Mouse (Mus musculus): Measurements from ENCODE around the gene Slc4a4. TPM values are rescaled to one million over a fixed set of nuclear protein-coding genes. Genes with fewer than 3 reads are reported as not detected.

Gene Slc4a4
- polyA plus RNA-seq, 1 experiment from 2014 or later = 26.1 TPM

GRCm38 (mm10) chr5:88925576-88925975 is 39.0 kb downstream of the Slc4a4 start:
- Histone ChIP-seq H3K4me2 (ENCODE audit: low read length) (no peak overlapping the region), H3K36me3 (ENCODE audit: insufficient read depth, low read length) (no peaks in the 10 kb centered on the region), H3K27me3 (ENCODE audit: insufficient read depth, low read length) (no peaks in the 10 kb centered on the region), H3K27ac (no peak overlapping the region), H3K9me3 (replicated peaks; ENCODE audit: low read length) (no peaks in the 10 kb centered on the region), H3K4me3 (replicated peaks; ENCODE audit: low read depth, low read length) (no peak overlapping the region), H3K4me1 (replicated peaks; ENCODE audit: insufficient read depth, low read length) (peaks cover 7% of the 10 kb centered on the region), H3K9ac (ENCODE audit: low read depth, low read length) (no peak overlapping the region)
- DNase-seq (ENCODE audit: low spot score) (no peak), ATAC-seq (replicated peaks; ENCODE audit: low FRiP score, low read depth) (no peak)
- TF ChIP-seq CTCF (IDR thresholded peaks at IDR 0.05; ENCODE audit: low read depth) = no peak
- 93% methylated on average over 5 of the region's 5 CpGs for WGBS

DNA sequence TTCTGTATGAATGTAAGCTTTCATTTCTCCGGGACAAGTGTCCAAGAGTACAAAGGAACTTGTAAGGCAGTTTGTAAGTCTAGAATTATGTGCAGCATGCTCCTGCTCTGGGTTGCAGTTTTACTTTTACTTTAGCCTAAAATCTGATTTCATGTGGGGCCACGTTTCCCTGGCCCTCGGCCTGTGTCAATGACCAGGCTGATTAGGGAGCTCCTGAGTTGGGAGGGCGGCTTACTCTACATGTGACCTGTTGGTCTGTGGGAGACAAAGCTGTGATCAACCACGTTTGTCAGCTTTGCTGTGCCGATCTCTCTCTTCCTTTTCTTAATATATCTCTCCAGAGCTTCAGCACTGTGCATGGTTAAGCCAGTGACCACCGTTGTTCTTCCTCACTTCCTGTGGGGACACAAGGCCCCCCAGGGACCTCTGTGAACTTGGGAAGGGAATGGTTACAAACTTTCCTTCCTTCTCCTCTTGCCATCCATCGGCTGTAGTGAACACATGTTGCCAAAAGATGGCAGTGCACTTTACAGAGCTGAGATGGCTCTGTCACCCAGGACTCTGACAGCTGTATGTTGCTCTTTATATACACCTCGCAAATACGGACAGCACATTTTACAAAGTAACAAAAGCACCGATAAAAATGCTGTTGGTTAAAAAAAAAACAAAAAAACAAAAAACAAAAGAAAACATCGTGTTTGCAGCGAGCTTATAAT is 41.7 kb downstream of the Slc4a4 start:
- peak; percentile 72 for DNase-seq (ENCODE audit: low spot score)
- no peak for ATAC-seq (replicated peaks; ENCODE audit: low FRiP score, low read depth)
- H3K27ac ChIP-seq = no peak overlapping the region
- no peaks in the 10 kb centered on the region for H3K36me3 ChIP-seq (ENCODE audit: insufficient read depth, low read length)
- H3K4me3 ChIP-seq (replicated peaks; ENCODE audit: low read depth, low read length) = no peak overlapping the region
- no peaks in the 10 kb centered on the region for H3K27me3 ChIP-seq (ENCODE audit: insufficient read depth, low read length)
- no peak overlapping the region for H3K4me2 ChIP-seq (ENCODE audit: low read length)
- peak; percentile 77 for TF ChIP-seq CTCF (IDR thresholded peaks at IDR 0.05; ENCODE audit: low read depth)
- H3K9ac ChIP-seq (ENCODE audit: low read depth, low read length) = no peak overlapping the region
- H3K9me3 ChIP-seq (replicated peaks; ENCODE audit: low read length) = no peaks in the 10 kb centered on the region
- 33% methylated on average over 13 of the region's 13 CpGs for WGBS
- H3K4me1 ChIP-seq (replicated peaks; ENCODE audit: insufficient read depth, low read length) = peaks cover 12% of the 10 kb centered on the region

DNA sequence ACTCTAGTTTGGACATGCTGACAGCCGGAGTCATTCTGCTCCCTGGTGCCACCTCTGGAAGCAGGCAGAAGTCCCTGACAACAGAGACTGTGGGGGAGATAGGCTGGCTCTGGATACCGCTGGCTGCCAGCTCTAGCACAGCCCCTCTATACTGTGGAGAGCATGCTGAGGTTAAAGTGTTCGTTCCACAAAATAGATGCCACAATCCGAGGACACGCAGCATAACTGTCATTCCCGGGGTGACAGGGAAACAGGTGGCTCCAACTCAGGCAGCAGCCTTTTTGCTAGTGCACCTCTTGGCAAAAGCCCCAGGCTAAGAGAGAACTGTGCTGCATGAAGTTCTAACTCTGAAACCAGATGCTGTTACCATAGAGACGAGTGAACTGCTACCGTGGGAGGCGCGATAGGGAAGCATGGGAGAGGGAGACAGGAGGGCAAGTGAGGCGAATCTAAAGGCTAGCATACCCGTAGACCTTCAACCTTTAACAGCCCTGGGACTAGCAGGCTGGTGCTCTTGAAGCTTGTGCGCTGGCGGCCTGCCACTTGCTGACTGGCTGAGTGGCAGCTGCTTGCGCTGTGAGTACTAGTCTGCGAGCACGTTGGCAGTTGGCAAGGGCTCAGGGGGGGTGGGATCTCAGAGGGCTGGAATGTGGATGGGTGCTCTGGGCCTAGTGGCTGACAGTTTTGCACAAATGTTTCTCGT is 42.9 kb downstream of the Slc4a4 start:
- TF ChIP-seq CTCF (IDR thresholded peaks at IDR 0.05; ENCODE audit: low read depth) = peak; percentile 39; the same call in 1 of the 2 replicates
- no peak overlapping the region for H3K4me3 ChIP-seq (replicated peaks; ENCODE audit: low read depth, low read length)
- H3K9me3 ChIP-seq (replicated peaks; ENCODE audit: low read length) = no peaks in the 10 kb centered on the region
- DNase-seq (ENCODE audit: low spot score) (peak; percentile 87), ATAC-seq (replicated peaks; ENCODE audit: low FRiP score, low read depth) (peak; percentile 82)
- 16% methylated on average over 18 of the region's 18 CpGs for WGBS
- peaks cover 12% of the 10 kb centered on the region for H3K4me1 ChIP-seq (replicated peaks; ENCODE audit: insufficient read depth, low read length)
- no peaks in the 10 kb centered on the region for H3K27me3 ChIP-seq (ENCODE audit: insufficient read depth, low read length)
- H3K27ac ChIP-seq = 0 out of 2 replicates have a peak overlapping the region, but pooled peaks have one; percentile 50
- no peaks in the 10 kb centered on the region for H3K36me3 ChIP-seq (ENCODE audit: insufficient read depth, low read length)
- H3K9ac ChIP-seq (ENCODE audit: low read depth, low read length) = no peak overlapping the region
- peak overlapping the region; percentile 26 for H3K4me2 ChIP-seq (ENCODE audit: low read length)

DNA sequence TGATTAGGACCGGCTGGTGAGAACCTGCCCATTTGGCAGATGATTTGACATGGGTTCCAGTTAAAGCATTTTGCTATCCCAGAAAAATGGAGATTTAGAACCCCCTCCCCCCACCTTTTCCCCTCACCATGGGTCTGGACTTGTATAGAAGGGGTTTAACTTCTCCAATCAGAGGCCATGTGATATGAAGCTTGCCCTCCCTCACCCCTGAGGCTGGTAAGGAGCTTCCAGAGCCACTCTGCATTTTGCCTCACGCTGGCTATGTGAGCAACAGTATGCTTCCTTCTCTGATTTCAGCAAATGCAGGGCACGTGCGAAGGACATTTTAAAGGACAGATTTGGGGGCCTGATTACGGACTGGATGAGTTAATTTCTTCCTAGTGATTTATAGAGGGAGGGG is 43.5 kb downstream of the Slc4a4 start:
- H3K9me3 ChIP-seq (replicated peaks; ENCODE audit: low read length) = no peaks in the 10 kb centered on the region
- WGBS = 45% methylated on average over 5 of the region's 5 CpGs
- no peaks in the 10 kb centered on the region for H3K27me3 ChIP-seq (ENCODE audit: insufficient read depth, low read length)
- TF ChIP-seq CTCF (IDR thresholded peaks at IDR 0.05; ENCODE audit: low read depth) = no peak
- ATAC-seq (replicated peaks; ENCODE audit: low FRiP score, low read depth) (peak; percentile 38), DNase-seq (ENCODE audit: low spot score) (no peak)
- no peak overlapping the region for H3K27ac ChIP-seq
- peak overlapping the region; percentile 26; the same call in 1 of the 2 replicates for H3K4me2 ChIP-seq (ENCODE audit: low read length)
- no peak overlapping the region for H3K9ac ChIP-seq (ENCODE audit: low read depth, low read length)
- no peak overlapping the region for H3K4me3 ChIP-seq (replicated peaks; ENCODE audit: low read depth, low read length)
- H3K36me3 ChIP-seq (ENCODE audit: insufficient read depth, low read length) = no peaks in the 10 kb centered on the region
- peaks cover 12% of the 10 kb centered on the region for H3K4me1 ChIP-seq (replicated peaks; ENCODE audit: insufficient read depth, low read length)

GRCm38 (mm10) chr5:88930611-88931010 is 44.0 kb downstream of the Slc4a4 start:
- Histone ChIP-seq H3K4me2 (ENCODE audit: low read length) (no peak overlapping the region), H3K36me3 (ENCODE audit: insufficient read depth, low read length) (no peaks in the 10 kb centered on the region), H3K4me3 (replicated peaks; ENCODE audit: low read depth, low read length) (no peak overlapping the region), H3K27ac (0 out of 2 replicates have a peak overlapping the region, but pooled peaks have one; percentile 26), H3K4me1 (replicated peaks; ENCODE audit: insufficient read depth, low read length) (peaks cover 12% of the 10 kb centered on the region), H3K9me3 (replicated peaks; ENCODE audit: low read length) (no peaks in the 10 kb centered on the region), H3K27me3 (ENCODE audit: insufficient read depth, low read length) (no peaks in the 10 kb centered on the region), H3K9ac (ENCODE audit: low read depth, low read length) (no peak overlapping the region)
- WGBS = 36% methylated on average over 11 of the region's 11 CpGs
- DNase-seq (ENCODE audit: low spot score) (no peak), ATAC-seq (replicated peaks; ENCODE audit: low FRiP score, low read depth) (no peak)
- TF ChIP-seq CTCF (IDR thresholded peaks at IDR 0.05; ENCODE audit: low read depth) = no peak

- no peak for DNase-seq (ENCODE audit: low spot score)
- TF ChIP-seq CTCF (IDR thresholded peaks at IDR 0.05; ENCODE audit: low read depth) = no peak
- H3K27me3 ChIP-seq (ENCODE audit: insufficient read depth, low read length) = no peaks in the 10 kb centered on the region
- H3K9ac ChIP-seq (ENCODE audit: low read depth, low read length) = no peak overlapping the region
- peaks cover 12% of the 10 kb centered on the region for H3K4me1 ChIP-seq (replicated peaks; ENCODE audit: insufficient read depth, low read length)
- no peaks in the 10 kb centered on the region for H3K36me3 ChIP-seq (ENCODE audit: insufficient read depth, low read length)
- H3K27ac ChIP-seq = no peak overlapping the region
- WGBS = 75% methylated on average over 9 of the region's 9 CpGs
- H3K4me2 ChIP-seq (ENCODE audit: low read length) = no peak overlapping the region
- ATAC-seq (replicated peaks; ENCODE audit: low FRiP score, low read depth) = no peak
- H3K4me3 ChIP-seq (replicated peaks; ENCODE audit: low read depth, low read length) = no peak overlapping the region
- no peaks in the 10 kb centered on the region for H3K9me3 ChIP-seq (replicated peaks; ENCODE audit: low read length)
Observed at GRCm38 (mm10) chr5:88931176-88931575, 44.6 kb downstream of the Slc4a4 start.

All from kidney, postnatal 0 days (tissue).